Mouse (Mus musculus): Measurements from ENCODE around the gene Matn3. TPM values are rescaled to one million over a fixed set of nuclear protein-coding genes. Genes with fewer than 3 reads are reported as not detected.
"Not testable (repeated sequence)": the region's sequence is repeated elsewhere in the genome, so short reads cannot be mapped to it uniquely, and the experiment has no call there.

The Matn3 gene
- polyA plus RNA-seq, 1 experiment from 2014 or later = 0.10 TPM

DNA sequence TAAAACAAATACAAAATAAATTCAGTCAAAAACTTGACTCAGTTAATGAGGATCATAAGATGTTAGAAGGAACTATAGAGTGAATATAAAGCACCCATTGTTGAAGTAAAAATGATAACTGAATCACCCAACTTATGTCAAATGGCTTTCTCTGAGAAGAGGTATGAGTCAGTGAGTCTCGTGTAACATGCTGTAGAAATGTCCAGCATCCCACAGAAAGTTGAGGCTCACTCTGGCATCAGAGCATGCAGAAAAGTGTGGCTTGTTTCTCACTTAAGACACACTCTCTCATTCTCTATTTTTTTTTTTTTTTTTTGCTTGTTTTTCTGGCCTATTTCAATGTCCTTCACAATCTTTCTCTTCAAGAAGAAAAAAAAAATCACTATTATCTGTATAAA lies 26.7 kb upstream of the Matn3 start:
- Histone ChIP-seq H3K36me3 (no peaks in the 10 kb centered on the region), H3K27ac (replicated peaks) (peak overlapping the region; percentile 98), H3K27me3 (no peaks in the 10 kb centered on the region), H3K9ac (replicated peaks) (peak overlapping the region; percentile 58), H3K4me3 (peak overlapping the region; percentile 75), H3K9me3 (no peaks in the 10 kb centered on the region), H3K4me1 (peaks cover 34% of the 10 kb centered on the region), H3K4me2 (replicated peaks) (peak overlapping the region; percentile 50)
- WGBS = 27% methylated on average over 1 of the region's 1 CpGs
- no peak for ATAC-seq (replicated peaks)

GRCm38 (mm10) chr12:8921394-8922368 lies 26.0 kb upstream of the Matn3 start, which contains the start of gene Laptm4a:
Gene Laptm4a, plus strand, starts transcription at chr12:8921664.
- ATAC-seq (replicated peaks) = peak; percentile 99
- Histone ChIP-seq H3K4me3 (peak within 1 kb of the TSS; percentile 75), H3K27ac (replicated peaks) (peak within 1 kb of the TSS; percentile 98), H3K4me1 (peaks cover 29% of the 10 kb centered on the region), H3K4me2 (replicated peaks) (peak within 1 kb of the TSS; percentile 69), H3K27me3 (no peaks in the 10 kb centered on the region), H3K36me3 (no peaks in the 10 kb centered on the region), H3K9ac (replicated peaks) (peak within 1 kb of the TSS; percentile 88), H3K9me3 (no peaks in the 10 kb centered on the region)
- WGBS = under 1% methylated on average over 73 of the region's 73 CpGs

- Histone ChIP-seq H3K4me3 (peak overlapping the region; percentile 75), H3K27ac (replicated peaks) (peak overlapping the region; percentile 98), H3K4me2 (replicated peaks) (peak overlapping the region; percentile 69), H3K9ac (replicated peaks) (peak overlapping the region; percentile 88), H3K4me1 (peaks cover 29% of the 10 kb centered on the region), H3K36me3 (no peaks in the 10 kb centered on the region), H3K27me3 (no peaks in the 10 kb centered on the region), H3K9me3 (no peaks in the 10 kb centered on the region)
- ATAC-seq (replicated peaks) = no peak
- WGBS = 5% methylated on average over 30 of the region's 30 CpGs
Observed at GRCm38 (mm10) chr12:8922369-8923124, 25.2 kb upstream of the Matn3 start.

- Histone ChIP-seq H3K36me3 (no peaks in the 10 kb centered on the region), H3K4me2 (replicated peaks) (peak overlapping the region; percentile 69), H3K9ac (replicated peaks) (peak overlapping the region; percentile 88), H3K27me3 (no peaks in the 10 kb centered on the region), H3K27ac (replicated peaks) (peak overlapping the region; percentile 98), H3K4me3 (peak overlapping the region; percentile 75), H3K4me1 (peaks cover 29% of the 10 kb centered on the region), H3K9me3 (no peaks in the 10 kb centered on the region)
- no peak for ATAC-seq (replicated peaks)
- WGBS = 22% methylated on average over 5 of the region's 5 CpGs
Observed at GRCm38 (mm10) chr12:8923125-8923410, 24.7 kb upstream of the Matn3 start.

DNA sequence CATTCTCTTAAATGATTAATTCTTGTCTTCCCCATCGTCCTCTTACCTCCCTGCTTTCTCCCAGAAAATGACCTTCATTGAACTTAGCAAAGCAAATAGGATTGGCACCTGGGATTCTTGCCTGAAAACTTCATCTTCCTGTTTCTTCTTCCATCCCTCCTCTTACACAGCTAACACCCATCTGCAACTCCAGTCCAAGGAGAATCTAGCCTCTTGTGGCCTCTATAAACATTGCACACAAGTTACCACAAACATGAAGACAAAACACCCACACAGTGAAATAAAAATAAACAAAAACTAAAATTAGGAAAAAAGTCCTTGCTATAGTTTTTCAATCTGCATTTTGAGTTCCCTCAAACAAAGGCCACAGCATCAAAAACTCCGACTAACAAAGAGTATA lies 24.1 kb upstream of the Matn3 start:
- Histone ChIP-seq H3K27me3 (no peaks in the 10 kb centered on the region), H3K27ac (replicated peaks) (peak overlapping the region; percentile 98), H3K4me3 (peak overlapping the region; percentile 75), H3K9me3 (no peaks in the 10 kb centered on the region), H3K4me1 (peaks cover 29% of the 10 kb centered on the region), H3K4me2 (replicated peaks) (peak overlapping the region; percentile 69), H3K9ac (replicated peaks) (peak overlapping the region; percentile 88; the same call in 1 of the 2 replicates), H3K36me3 (no peaks in the 10 kb centered on the region)
- 49% methylated on average over 2 of the region's 2 CpGs for WGBS
- no peak for ATAC-seq (replicated peaks)

DNA sequence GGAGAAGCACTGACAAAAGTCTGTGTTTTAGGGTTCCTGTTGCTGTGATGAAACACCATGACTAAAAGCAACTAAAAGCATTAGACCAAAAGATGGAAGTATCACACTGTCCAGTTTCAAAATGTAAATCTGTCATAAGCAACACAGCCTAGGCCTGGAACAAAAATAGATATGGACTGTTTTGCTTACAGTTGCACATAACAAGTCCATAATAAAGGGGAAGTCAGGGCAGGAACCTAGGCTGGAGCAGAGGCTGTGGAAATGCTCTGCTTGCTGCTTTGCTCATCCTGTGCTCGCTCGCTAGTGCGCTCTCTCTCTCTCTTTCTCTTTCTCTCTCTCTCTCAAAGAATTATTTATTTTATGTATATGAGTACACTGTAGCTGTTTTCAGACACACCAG lies 20.1 kb upstream of the Matn3 start:
- 95% methylated on average over 3 of the region's 3 CpGs for WGBS
- Histone ChIP-seq H3K9ac (replicated peaks) (no peak overlapping the region), H3K4me1 (peaks cover 39% of the 10 kb centered on the region)

DNA sequence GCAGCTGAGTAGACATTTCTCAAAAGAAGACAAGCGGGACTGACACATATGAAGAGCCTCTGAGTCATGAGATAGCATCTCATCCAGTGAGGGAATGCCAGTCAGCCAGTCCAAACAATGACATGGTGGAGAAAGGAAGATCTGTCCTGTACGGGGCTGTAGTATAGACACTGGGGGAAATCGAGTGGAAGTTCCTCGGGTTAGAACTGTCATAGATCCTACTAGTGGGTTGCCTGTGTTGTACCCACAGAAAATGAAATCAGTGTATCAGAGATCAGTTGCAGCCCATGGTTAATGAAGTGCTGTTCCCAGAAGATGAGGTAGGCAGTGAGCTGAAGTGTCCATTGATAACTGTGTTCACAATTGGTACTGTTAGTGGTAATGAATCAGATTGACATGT lies 19.0 kb upstream of the Matn3 start:
- H3K9me3 ChIP-seq = no peaks in the 10 kb centered on the region
- ATAC-seq (replicated peaks) = no peak
- H3K27me3 ChIP-seq = no peaks in the 10 kb centered on the region
- no peak overlapping the region for H3K9ac ChIP-seq (replicated peaks)
- H3K4me1 ChIP-seq = peaks cover 29% of the 10 kb centered on the region
- no peak overlapping the region for H3K4me2 ChIP-seq (replicated peaks)
- peaks cover 11% of the 10 kb centered on the region for H3K36me3 ChIP-seq
- whole genome bisulfite sequencing = 78% methylated on average over 4 of the region's 4 CpGs
- H3K4me3 ChIP-seq = no peak overlapping the region
- H3K27ac ChIP-seq (replicated peaks) = no peak overlapping the region

More for the DNA sequence above, 20.1 kb upstream of the Matn3 start:
- H3K9me3 ChIP-seq = no peaks in the 10 kb centered on the region
- peaks cover 4% of the 10 kb centered on the region; the same call in 1 of the 2 replicates for H3K36me3 ChIP-seq
- no peak overlapping the region for H3K27ac ChIP-seq (replicated peaks)
- ATAC-seq (replicated peaks) = no peak
- H3K4me2 ChIP-seq (replicated peaks) = no peak overlapping the region
- H3K27me3 ChIP-seq = no peaks in the 10 kb centered on the region
- H3K4me3 ChIP-seq = no peak overlapping the region

DNA sequence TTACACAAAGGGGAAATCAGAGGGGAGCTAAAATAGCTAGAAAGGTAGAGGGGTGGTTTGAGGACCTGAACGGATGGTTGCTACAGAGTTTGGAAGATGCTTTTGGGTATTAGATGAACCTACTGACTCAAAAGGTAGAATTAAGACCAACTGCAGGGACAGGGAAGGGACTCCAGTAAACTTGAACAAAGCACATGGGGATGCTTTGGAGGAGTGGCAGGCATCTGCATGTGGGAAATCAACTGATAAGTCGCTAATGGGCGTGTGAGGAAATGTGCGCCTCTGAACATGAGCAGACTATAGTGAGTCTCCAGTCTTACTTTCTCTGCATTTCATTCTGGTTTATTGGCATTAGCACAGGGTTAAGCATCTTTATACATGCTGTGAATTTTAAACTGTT lies 16.6 kb upstream of the Matn3 start:
- Histone ChIP-seq H3K36me3 (peaks cover 29% of the 10 kb centered on the region), H3K27me3 (no peaks in the 10 kb centered on the region), H3K4me1 (peaks cover 15% of the 10 kb centered on the region), H3K4me3 (no peak overlapping the region), H3K4me2 (replicated peaks) (no peak overlapping the region), H3K27ac (replicated peaks) (no peak overlapping the region), H3K9me3 (no peaks in the 10 kb centered on the region), H3K9ac (replicated peaks) (no peak overlapping the region)
- ATAC-seq (replicated peaks) = no peak
- WGBS = 87% methylated on average over 4 of the region's 4 CpGs

- no peak for ATAC-seq (replicated peaks)
- no peaks in the 10 kb centered on the region for H3K9me3 ChIP-seq
- H3K4me3 ChIP-seq = no peak overlapping the region
- no peak overlapping the region for H3K9ac ChIP-seq (replicated peaks)
- WGBS = 84% methylated on average over 5 of the region's 5 CpGs
- H3K4me1 ChIP-seq = peaks cover 9% of the 10 kb centered on the region
- H3K27me3 ChIP-seq = no peaks in the 10 kb centered on the region
- H3K27ac ChIP-seq (replicated peaks) = no peak overlapping the region
- no peak overlapping the region for H3K4me2 ChIP-seq (replicated peaks)
- peaks cover 61% of the 10 kb centered on the region for H3K36me3 ChIP-seq
Observed at GRCm38 (mm10) chr12:8935349-8935748, 12.4 kb upstream of the Matn3 start.

- not testable (repeated sequence) for H3K27me3 ChIP-seq; H3K4me3 ChIP-seq; H3K4me2 ChIP-seq (replicated peaks); H3K9me3 ChIP-seq; ATAC-seq (replicated peaks); H3K27ac ChIP-seq (replicated peaks); H3K9ac ChIP-seq (replicated peaks); H3K4me1 ChIP-seq
- WGBS = 74% methylated on average over 4 of the region's 4 CpGs
- H3K36me3 ChIP-seq = peaks cover 61% of the 10 kb centered on the region
Observed at GRCm38 (mm10) chr12:8936210-8936609, 11.5 kb upstream of the Matn3 start.

GRCm38 (mm10) chr12:8939490-8939889 lies 8.2 kb upstream of the Matn3 start:
- WGBS = 95% methylated on average over 4 of the region's 4 CpGs
- no peak overlapping the region for H3K4me3 ChIP-seq
- peaks cover 48% of the 10 kb centered on the region for H3K36me3 ChIP-seq
- no peaks in the 10 kb centered on the region for H3K4me1 ChIP-seq
- H3K9me3 ChIP-seq = no peaks in the 10 kb centered on the region
- H3K9ac ChIP-seq (replicated peaks) = no peak overlapping the region
- H3K4me2 ChIP-seq (replicated peaks) = no peak overlapping the region
- no peak for ATAC-seq (replicated peaks)
- no peak overlapping the region for H3K27ac ChIP-seq (replicated peaks)
- no peaks in the 10 kb centered on the region for H3K27me3 ChIP-seq

All from forebrain, embryonic 15.5 days (tissue).